Mouse (Mus musculus) cerebellum, adult 2 months (tissue): ENCODE measurements around the gene Limk1. TPM values are rescaled to one million over a fixed set of nuclear protein-coding genes. Genes with fewer than 3 reads are reported as not detected.

Experiments used
- DNase-seq, 2 experiments: peaks; one replicate each; pipeline ENCODE4 v3.0.0; 2021
- H3K27ac ChIP-seq: fragments of 200-500 bp; 2 replicates; pipeline ENCODE4 v1.5.1; 2012; ENCODE audit warnings: low read length, control low read depth, inconsistent platforms; ENCODE audit not compliant: insufficient read depth
- H3K27me3 ChIP-seq: fragments of 200-500 bp; 2 replicates; pipeline ENCODE4 v1.6.1; 2012; ENCODE audit warnings: inconsistent platforms, mild to moderate bottlenecking, low read length, moderate library complexity; ENCODE audit not compliant: control insufficient read depth, insufficient read depth
- H3K4me1 ChIP-seq: fragments of 200-500 bp; 2 replicates; pipeline ENCODE4 v1.6.1; 2011; ENCODE audit warnings: low read length; ENCODE audit not compliant: control insufficient read depth, insufficient read depth
- H3K4me3 ChIP-seq: fragments of 200-500 bp; replicated peaks from 2 replicates; pipeline ENCODE3; 2011; ENCODE audit warnings: mild to moderate bottlenecking, low read depth, low read length, control low read depth; ENCODE audit not compliant: insufficient read depth
- CTCF ChIP-seq: fragments of 200-500 bp; IDR thresholded peaks from 2 replicates; pipeline ENCODE4 v1.5.1; 2011; ENCODE audit warnings: low read depth, mild to moderate bottlenecking, control low read depth, low read length, moderate library complexity, borderline replicate concordance; ENCODE audit not compliant: insufficient read depth
- POLR2A ChIP-seq: fragments of 200-500 bp; IDR thresholded peaks from 2 replicates; pipeline ENCODE4 v1.6.1; 2011; ENCODE audit warnings: low read length, control low read depth, borderline replicate concordance; ENCODE audit not compliant: insufficient read depth
- WGBS: fragments of 180-500 bp; shearing (Covaris S2); methylation state at CpG from one replicate; pipeline ENCODE4 v1.1.7; 2018; 5-methylcytosine and 5-hydroxymethylcytosine counted together
- polyA plus RNA-seq: library from polyadenylated mRNA; depleted of rRNA; stranded (reverse); fragments of >200 nt; gene quantifications from 2 replicates; pipeline ENCODE4 v1.2.3, GENCODE M21; 2012

Gene Limk1
- polyA plus RNA-seq, 1 experiment: 99.2 TPM

GRCm38 (mm10) chr5:134720058-134720457 lies 31.7 kb upstream of the Limk1 start:
- DNase-seq: no peak
- H3K27ac ChIP-seq: no peak overlapping the region
- H3K4me1 ChIP-seq: no peaks in the 10 kb centered on the region
- 58% methylated on average over 4 of the region's 4 CpGs for WGBS
- no peaks in the 10 kb centered on the region for H3K27me3 ChIP-seq
- H3K4me3 ChIP-seq: no peak overlapping the region
- TF ChIP-seq POLR2A (no peak), CTCF (no peak)

DNA sequence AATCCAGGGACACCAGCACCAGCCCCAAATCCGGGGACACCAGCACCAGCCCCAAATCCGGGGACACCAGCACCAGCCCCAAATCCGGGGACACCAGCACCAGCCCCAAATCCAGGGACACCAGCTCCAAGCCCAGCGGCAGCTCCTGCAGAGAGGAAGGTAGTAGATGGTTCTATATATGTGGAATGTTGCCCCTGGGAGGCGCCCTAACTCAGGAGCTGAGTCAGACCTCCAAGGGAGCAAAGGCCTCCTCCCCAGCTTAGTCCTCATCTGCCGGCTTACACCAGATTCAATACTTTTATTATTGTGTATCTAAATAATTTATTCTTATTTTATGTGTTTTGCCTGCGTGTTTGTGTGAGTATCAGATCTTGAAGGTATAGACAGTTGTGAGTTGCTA lies 22.7 kb upstream of the Limk1 start:
- Histone ChIP-seq H3K4me1 (no peaks in the 10 kb centered on the region), H3K27ac (no peak overlapping the region), H3K4me3 (no peak overlapping the region), H3K27me3 (no peaks in the 10 kb centered on the region)
- TF ChIP-seq CTCF (no peak), POLR2A (no peak)
- 75% methylated on average over 7 of the region's 7 CpGs for WGBS
- DNase-seq: no peak

DNA sequence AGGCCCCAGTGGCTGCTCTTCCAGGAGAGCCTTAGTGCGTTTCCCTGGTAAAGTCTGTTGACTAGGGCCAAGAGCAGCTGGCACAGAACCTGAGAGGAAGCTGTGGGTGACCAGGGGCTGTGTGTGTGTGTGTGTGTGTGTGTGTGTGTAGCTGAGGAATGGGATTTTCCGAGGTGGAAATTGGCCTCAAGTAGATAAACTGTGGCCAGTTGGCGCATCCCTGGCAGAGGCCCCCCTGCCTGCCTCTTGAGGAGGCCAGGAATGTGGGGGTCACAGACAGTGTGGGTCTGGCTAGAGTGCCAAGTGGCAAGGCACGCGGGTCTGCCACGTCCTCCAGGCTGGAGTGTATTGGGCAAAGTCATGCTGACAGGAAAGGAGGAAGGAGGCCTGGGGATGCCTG lies 20.9 kb upstream of the Limk1 start:
- no peak for DNase-seq
- Histone ChIP-seq H3K4me3 (no peak overlapping the region), H3K27ac (no peak overlapping the region), H3K4me1 (no peaks in the 10 kb centered on the region), H3K27me3 (no peaks in the 10 kb centered on the region)
- 12% methylated on average over 6 of the region's 6 CpGs for WGBS
- no peak for TF ChIP-seq POLR2A
- TF ChIP-seq CTCF: no peak

GRCm38 (mm10) chr5:134704157-134704556 lies 15.8 kb upstream of the Limk1 start:
- Histone ChIP-seq H3K4me3 (no peak overlapping the region), H3K4me1 (no peaks in the 10 kb centered on the region), H3K27me3 (no peaks in the 10 kb centered on the region), H3K27ac (no peak overlapping the region)
- TF ChIP-seq POLR2A (no peak), CTCF (peak; percentile 91)
- peak; percentile 50 to 74 for DNase-seq

DNA sequence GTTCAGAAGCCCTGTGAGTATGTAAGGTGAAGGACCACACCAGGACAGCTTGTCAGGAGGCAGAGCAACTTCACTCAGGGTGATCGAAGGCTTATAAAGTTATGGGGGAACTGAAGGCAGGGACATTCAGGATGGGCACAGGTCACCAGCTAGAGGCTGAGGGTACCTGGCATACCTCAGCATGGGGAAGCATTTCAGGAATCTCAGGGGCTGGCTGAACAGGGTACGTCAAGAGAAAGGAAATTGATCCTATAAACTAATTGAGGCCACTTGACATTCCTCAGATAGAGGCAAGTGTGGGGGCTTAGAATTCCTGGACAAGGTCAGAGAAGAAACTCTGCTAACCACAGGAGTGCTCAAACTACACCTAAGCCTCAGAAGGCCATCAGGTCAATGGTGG lies 7.1 kb upstream of the Limk1 start:
- Histone ChIP-seq H3K27me3 (no peaks in the 10 kb centered on the region; the same call in 1 of the 2 replicates), H3K4me3 (no peak overlapping the region), H3K27ac (no peak overlapping the region), H3K4me1 (no peaks in the 10 kb centered on the region)
- WGBS: 91% methylated on average over 2 of the region's 2 CpGs
- DNase-seq: no peak
- TF ChIP-seq POLR2A (no peak), CTCF (no peak)

- no peak overlapping the region for H3K27ac ChIP-seq
- no peak overlapping the region for H3K4me3 ChIP-seq
- DNase-seq: no peak
- H3K4me1 ChIP-seq: no peaks in the 10 kb centered on the region
- no peaks in the 10 kb centered on the region; the same call in 1 of the 2 replicates for H3K27me3 ChIP-seq
- TF ChIP-seq CTCF (no peak), POLR2A (no peak)
- WGBS: 26% methylated on average over 2 of the region's 2 CpGs
Measured at GRCm38 (mm10) chr5:134695082-134695481, 6.7 kb upstream of the Limk1 start.

GRCm38 (mm10) chr5:134692704-134693103 lies 4.3 kb upstream of the Limk1 start:
- H3K27me3 ChIP-seq: no peaks in the 10 kb centered on the region; the same call in 1 of the 2 replicates
- WGBS: 86% methylated on average over 1 of the region's 1 CpGs

DNA sequence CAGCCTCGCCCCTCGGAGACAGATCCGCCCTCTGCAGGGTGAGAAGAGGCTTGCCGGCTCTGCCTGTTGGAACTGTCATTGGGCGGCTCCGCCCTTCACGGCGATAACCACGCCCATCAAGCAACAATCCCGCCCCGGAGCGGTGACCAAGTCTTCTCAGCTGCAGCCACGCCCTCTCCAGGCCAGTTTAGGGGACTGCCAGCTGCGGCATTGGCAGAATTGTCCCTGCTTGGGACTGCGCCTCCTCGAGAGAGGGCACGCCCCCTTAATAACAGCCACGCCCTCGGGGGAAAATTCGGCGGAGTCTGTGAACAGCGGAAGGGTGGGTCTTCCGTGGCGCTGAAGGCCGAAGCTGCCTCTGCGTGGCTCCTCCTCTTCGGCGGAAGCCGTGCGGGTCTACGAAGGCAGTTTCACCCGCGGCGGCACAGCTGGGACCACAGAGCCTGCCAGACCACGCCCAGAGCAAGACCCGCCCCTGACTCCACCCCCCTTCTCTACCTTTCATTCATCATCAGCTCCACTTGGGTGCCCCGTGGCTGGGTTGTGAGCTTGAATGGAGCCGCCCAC lies 403 bp upstream of the Limk1 start:
- no peaks in the 10 kb centered on the region for H3K27me3 ChIP-seq
- no peak overlapping the region for H3K27ac ChIP-seq
- DNase-seq: peak; percentile 97 to 98
- no peaks in the 10 kb centered on the region; the same call in 1 of the 2 replicates for H3K4me1 ChIP-seq
- TF ChIP-seq POLR2A: 0 out of 2 replicates have a peak, but pooled peaks have one; percentile 2
- peak; percentile 29; the same call in 1 of the 2 replicates for TF ChIP-seq CTCF
- WGBS: under 1% methylated on average over 38 of the region's 38 CpGs
- peak overlapping the region; percentile 67 for H3K4me3 ChIP-seq

More at GRCm38 (mm10) chr5:134692704-134693103, 4.3 kb upstream of the Limk1 start:
- H3K27ac ChIP-seq: no peak overlapping the region
- H3K4me3 ChIP-seq: no peak overlapping the region
- TF ChIP-seq POLR2A: no peak
- no peak for TF ChIP-seq CTCF
- DNase-seq: no peak
- no peaks in the 10 kb centered on the region for H3K4me1 ChIP-seq

DNA sequence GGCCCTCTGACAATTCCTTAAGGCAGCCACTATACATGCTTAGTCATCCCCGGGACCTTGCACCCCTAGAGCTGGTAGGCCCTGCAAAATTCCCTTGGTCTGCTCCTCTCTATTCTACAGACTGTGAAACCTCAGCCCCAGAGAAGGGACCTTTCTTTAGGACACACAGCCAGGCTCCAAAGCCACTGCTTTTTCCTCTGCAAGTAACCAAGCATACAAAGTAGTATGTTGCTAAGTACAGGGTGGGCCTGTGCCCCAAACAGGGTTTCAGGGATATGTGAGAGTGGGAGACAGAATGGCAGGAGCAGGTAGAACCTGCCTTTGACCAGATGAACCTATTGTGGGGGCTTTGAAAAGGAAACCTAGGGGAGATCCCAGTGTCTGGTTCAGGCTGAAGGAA lies 1.2 kb downstream of the Limk1 start:
- no peak for DNase-seq
- TF ChIP-seq POLR2A (no peak), CTCF (no peak)
- H3K27ac ChIP-seq: no peak overlapping the region
- WGBS: 100% methylated on average over 1 of the region's 1 CpGs
- H3K27me3 ChIP-seq: no peaks in the 10 kb centered on the region
- H3K4me1 ChIP-seq: no peaks in the 10 kb centered on the region; the same call in 1 of the 2 replicates
- H3K4me3 ChIP-seq: no peak overlapping the region
